8 mouse cellular contexts compared by ENCODE assay signal in genomic region chr10:80659213-80659612, GRCm38 (mm10). TPM values are rescaled to one million over a fixed set of nuclear protein-coding genes. Genes with fewer than 3 reads are reported as not detected.
A peak's percentile ranks its signal among the peaks of the same experiment; 100 is the strongest.
DNase-seq lines count a peak whose midpoint lies in the region; ATAC-seq lines count a peak whose summit lies in the region.

No protein-coding gene starts in this region.

- WGBS in intestine, embryonic 16.5 days = 12% methylated on average over 10 of the region's 10 CpGs
- WGBS in limb, embryonic 11.5 days = 21% methylated on average over 10 of the region's 10 CpGs
- 15% methylated on average over 10 of the region's 10 CpGs for WGBS in midbrain, embryonic 13.5 days
- WGBS in stomach, embryonic 15.5 days = 12% methylated on average over 10 of the region's 10 CpGs

- H3K4me2 ChIP-seq in intestine, embryonic 16.5 days (ENCODE audit: low read depth, low read length) = peak overlapping the region; percentile 26
- no peak overlapping the region for H3K4me2 ChIP-seq in limb, embryonic 11.5 days (ENCODE audit: low read depth, severe bottlenecking)
- H3K4me2 ChIP-seq in midbrain, embryonic 13.5 days (replicated peaks) = peak overlapping the region; percentile 6; the same call in 1 of the 2 replicates
- peak overlapping the region; percentile 41; the same call in 1 of the 2 replicates for H3K4me2 ChIP-seq in stomach, embryonic 15.5 days

- H3K9me3 ChIP-seq in intestine, embryonic 16.5 days (ENCODE audit: control insufficient read depth, low read length) = no peaks in the 10 kb centered on the region
- H3K9me3 ChIP-seq in limb, embryonic 11.5 days (ENCODE audit: control insufficient read depth, low read length) = no peaks in the 10 kb centered on the region
- H3K9me3 ChIP-seq in midbrain, embryonic 13.5 days = no peaks in the 10 kb centered on the region
- no peaks in the 10 kb centered on the region for H3K9me3 ChIP-seq in stomach, embryonic 15.5 days

- peak overlapping the region; percentile 20; the same call in 1 of the 2 replicates for H3K4me3 ChIP-seq in intestine, embryonic 16.5 days (ENCODE audit: low read length)
- no peak overlapping the region for H3K4me3 ChIP-seq in limb, embryonic 11.5 days (ENCODE audit: low read depth, low read length)
- H3K4me3 ChIP-seq in midbrain, embryonic 13.5 days (replicated peaks) = no peak overlapping the region
- 0 out of 2 replicates have a peak overlapping the region, but pooled peaks have one; percentile 17 for H3K4me3 ChIP-seq in stomach, embryonic 15.5 days (replicated peaks)

- no peak overlapping the region for H3K9ac ChIP-seq in intestine, embryonic 16.5 days (ENCODE audit: low read depth, low read length)
- H3K9ac ChIP-seq in limb, embryonic 11.5 days (ENCODE audit: low read length) = no peak overlapping the region
- H3K9ac ChIP-seq in midbrain, embryonic 13.5 days (replicated peaks) = no peak overlapping the region
- H3K9ac ChIP-seq in stomach, embryonic 15.5 days = no peak overlapping the region

- no peaks in the 10 kb centered on the region for H3K27me3 ChIP-seq in intestine, embryonic 16.5 days (replicated peaks; ENCODE audit: control insufficient read depth, insufficient read depth, low read length)
- H3K27me3 ChIP-seq in limb, embryonic 11.5 days (ENCODE audit: control insufficient read depth, insufficient read depth, low read length) = no peaks in the 10 kb centered on the region
- H3K27me3 ChIP-seq in midbrain, embryonic 13.5 days = no peaks in the 10 kb centered on the region
- no peaks in the 10 kb centered on the region for H3K27me3 ChIP-seq in stomach, embryonic 15.5 days (replicated peaks)

- DNase-seq in 416B (ENCODE audit: low read depth) (peak; percentile 73), R1 (ENCODE audit: low read depth, low spot score) (peak; percentile 77)
- peak; percentile 78 to 85 for DNase-seq in cerebellum, postnatal 36 days
- peak; percentile 72 for DNase-seq in gastrocnemius, postnatal 14 days
- DNase-seq in limb, embryonic 11.5 days (ENCODE audit: low spot score) = peak; percentile 85

- intact Hi-C loops in gastrocnemius, postnatal 14 days (cut with DNase I; ENCODE audit: low total_unique reads) = no loop called here

- no peaks in the 10 kb centered on the region for H3K36me3 ChIP-seq in intestine, embryonic 16.5 days (ENCODE audit: control insufficient read depth, insufficient read depth, low read length)
- no peaks in the 10 kb centered on the region for H3K36me3 ChIP-seq in limb, embryonic 11.5 days (ENCODE audit: control insufficient read depth, insufficient read depth, low read length)
- no peaks in the 10 kb centered on the region for H3K36me3 ChIP-seq in midbrain, embryonic 13.5 days
- no peaks in the 10 kb centered on the region for H3K36me3 ChIP-seq in stomach, embryonic 15.5 days

- peaks cover 35% of the 10 kb centered on the region for H3K4me1 ChIP-seq in intestine, embryonic 16.5 days (ENCODE audit: control insufficient read depth, insufficient read depth, low read length)
- H3K4me1 ChIP-seq in limb, embryonic 11.5 days (ENCODE audit: control insufficient read depth, insufficient read depth, low read length) = peaks cover 21% of the 10 kb centered on the region
- peaks cover 30% of the 10 kb centered on the region for H3K4me1 ChIP-seq in midbrain, embryonic 13.5 days (replicated peaks)
- H3K4me1 ChIP-seq in stomach, embryonic 15.5 days = peaks cover 40% of the 10 kb centered on the region

- ATAC-seq in intestine, embryonic 16.5 days = no peak
- no peak for ATAC-seq in limb, embryonic 11.5 days (ENCODE audit: insufficient number of reproducible peaks, low FRiP score, low TSS enrichment, low read depth)
- no peak for ATAC-seq in midbrain, embryonic 13.5 days
- ATAC-seq in stomach, embryonic 15.5 days (ENCODE audit: insufficient read depth, low FRiP score, low read depth) = no peak

- H3K27ac ChIP-seq in intestine, embryonic 16.5 days (ENCODE audit: low read length) = peak overlapping the region; percentile 57
- H3K27ac ChIP-seq in limb, embryonic 11.5 days (replicated peaks; ENCODE audit: low read depth, low read length) = no peak overlapping the region
- H3K27ac ChIP-seq in midbrain, embryonic 13.5 days = no peak overlapping the region
- no peak overlapping the region; the same call in 1 of the 2 replicates for H3K27ac ChIP-seq in stomach, embryonic 15.5 days

RNA-seq across cellular contexts. Expression of gene Btbd2, which starts 2.3 kb away (rescaled TPM):
- 10 to 100 TPM; 30.1 to 34.4 TPM for total RNA-seq in gastrocnemius, postnatal 14 days (2021)
- 9.2 and 10.6 TPM in 2 replicates for polyA plus RNA-seq in intestine, embryonic 16.5 days (2015; fragmentation: Nextera tagmentation; extraction: Ambion mirVana)
- polyA plus RNA-seq in limb, embryonic 11.5 days (2014; fragmentation: Nextera tagmentation; extraction: Ambion mirVana) = 67.4 and 67.9 TPM in 2 replicates
- polyA plus RNA-seq in midbrain, embryonic 13.5 days (2015; fragmentation: Nextera tagmentation; extraction: Ambion mirVana) = 60.9 and 80.6 TPM in 2 replicates
- 70.1 and 72.2 TPM in 2 replicates for polyA plus RNA-seq in stomach, embryonic 15.5 days (2015; fragmentation: Nextera tagmentation; extraction: Ambion mirVana)

RNA-seq across cellular contexts. Expression of gene Mknk2, which starts 18.7 kb away (rescaled TPM):
- total RNA-seq in gastrocnemius, postnatal 14 days (2021) = 100 to 1,000 TPM; 167 to 186 TPM
- polyA plus RNA-seq in intestine, embryonic 16.5 days (2015; fragmentation: Nextera tagmentation; extraction: Ambion mirVana) = 18.3 and 49.9 TPM in 2 replicates
- 95.3 and 98.5 TPM in 2 replicates for polyA plus RNA-seq in limb, embryonic 11.5 days (2014; fragmentation: Nextera tagmentation; extraction: Ambion mirVana)
- 49.6 and 60.1 TPM in 2 replicates for polyA plus RNA-seq in midbrain, embryonic 13.5 days (2015; fragmentation: Nextera tagmentation; extraction: Ambion mirVana)
- 83.9 and 86.3 TPM in 2 replicates for polyA plus RNA-seq in stomach, embryonic 15.5 days (2015; fragmentation: Nextera tagmentation; extraction: Ambion mirVana)

RNA-seq across cellular contexts. Expression of gene Csnk1g2, which starts 36.6 kb away (rescaled TPM):
- total RNA-seq in gastrocnemius, postnatal 14 days (2021) = 100 to 1,000 TPM in 1 of 2 experiments, 10 to 100 TPM in 1; 94.3 to 105 TPM
- polyA plus RNA-seq in intestine, embryonic 16.5 days (2015; fragmentation: Nextera tagmentation; extraction: Ambion mirVana) = 15.1 and 22.2 TPM in 2 replicates
- 126 and 152 TPM in 2 replicates for polyA plus RNA-seq in limb, embryonic 11.5 days (2014; fragmentation: Nextera tagmentation; extraction: Ambion mirVana)
- 73.8 and 115 TPM in 2 replicates for polyA plus RNA-seq in midbrain, embryonic 13.5 days (2015; fragmentation: Nextera tagmentation; extraction: Ambion mirVana)
- 134 and 148 TPM in 2 replicates for polyA plus RNA-seq in stomach, embryonic 15.5 days (2015; fragmentation: Nextera tagmentation; extraction: Ambion mirVana)

RNA-seq across cellular contexts. Expression of gene Mob3a, which starts 42.6 kb away (rescaled TPM):
- total RNA-seq in gastrocnemius, postnatal 14 days (2021) = 1 to 10 TPM; 5.5 to 7.4 TPM
- polyA plus RNA-seq in intestine, embryonic 16.5 days (2015; fragmentation: Nextera tagmentation; extraction: Ambion mirVana) = 39.8 and 41.8 TPM in 2 replicates
- 44.0 and 48.6 TPM in 2 replicates for polyA plus RNA-seq in limb, embryonic 11.5 days (2014; fragmentation: Nextera tagmentation; extraction: Ambion mirVana)
- polyA plus RNA-seq in midbrain, embryonic 13.5 days (2015; fragmentation: Nextera tagmentation; extraction: Ambion mirVana) = 58.3 and 58.5 TPM in 2 replicates
- polyA plus RNA-seq in stomach, embryonic 15.5 days (2015; fragmentation: Nextera tagmentation; extraction: Ambion mirVana) = 46.2 and 47.5 TPM in 2 replicates

RNA-seq across cellular contexts. Expression of gene Izumo4, which starts 42.8 kb away (rescaled TPM):
- total RNA-seq in gastrocnemius, postnatal 14 days (2021) = 1 to 10 TPM; 3.2 to 3.5 TPM
- polyA plus RNA-seq in intestine, embryonic 16.5 days (2015; fragmentation: Nextera tagmentation; extraction: Ambion mirVana) = 18.5 and 25.0 TPM in 2 replicates
- 4.8 and 5.0 TPM in 2 replicates for polyA plus RNA-seq in limb, embryonic 11.5 days (2014; fragmentation: Nextera tagmentation; extraction: Ambion mirVana)
- polyA plus RNA-seq in midbrain, embryonic 13.5 days (2015; fragmentation: Nextera tagmentation; extraction: Ambion mirVana) = 37.8 and 39.2 TPM in 2 replicates
- polyA plus RNA-seq in stomach, embryonic 15.5 days (2015; fragmentation: Nextera tagmentation; extraction: Ambion mirVana) = 27.1 and 32.0 TPM in 2 replicates

Comparison
In these comparisons a context has a peak if more than half of its experiments do, and no peak if none do; other contexts are left out.
1. H3K4me3 ChIP-seq: peak in intestine, embryonic 16.5 days (single experiment) and stomach, embryonic 15.5 days (single experiment); none in limb, embryonic 11.5 days (single experiment) and midbrain, embryonic 13.5 days (single experiment).
2. Peak in every context shown above with its lines, with median percentiles within 50 percentile points of each other: DNase-seq.